Mouse (Mus musculus) brain, embryonic 14.5 days (tissue): ENCODE measurements around the gene Eif4a3.
"Not testable (repeated sequence)": the region's sequence is repeated elsewhere in the genome, so short reads cannot be mapped to it uniquely, and the experiment has no call there.

Experiments used
- CTCF ChIP-seq: fragments of 200-500 bp; IDR thresholded peaks from 2 replicates; pipeline ENCODE4 v1.5.1; 2012; ENCODE audit warnings: inconsistent platforms, mild to moderate bottlenecking, moderate library complexity, borderline replicate concordance; ENCODE audit not compliant: insufficient read depth, insufficient read length; ENCODE audit errors: extremely low read depth
- POLR2A ChIP-seq: fragments of 200-500 bp; IDR thresholded peaks from 2 replicates; pipeline ENCODE4 v1.6.1; 2012; ENCODE audit warnings: mild to moderate bottlenecking, inconsistent platforms, borderline replicate concordance; ENCODE audit not compliant: poor library complexity, insufficient read depth, insufficient read length, severe bottlenecking; ENCODE audit errors: extremely low read depth

DNA sequence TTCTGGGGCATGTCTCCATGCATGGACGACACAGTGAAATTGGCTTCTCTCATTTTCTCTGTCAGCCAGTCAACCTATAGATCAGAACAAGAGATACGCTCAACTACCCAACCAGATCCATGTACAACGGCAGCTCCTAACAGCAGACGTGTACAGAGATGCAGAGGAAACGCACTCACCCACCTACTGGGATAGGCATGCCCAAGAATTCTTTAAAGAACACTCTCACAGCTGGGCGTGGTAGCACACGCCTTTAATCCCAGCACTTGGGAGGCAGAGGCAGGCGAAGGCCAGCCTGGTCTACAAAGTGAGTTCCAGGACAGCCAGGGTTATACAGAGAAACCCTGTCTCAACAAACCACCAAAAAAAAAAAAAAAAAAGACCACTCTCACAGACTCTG lies 7.0 kb downstream of the Eif4a3 start:
- not testable (repeated sequence) for TF ChIP-seq CTCF, POLR2A
